Mouse (Mus musculus): ENCODE measurements around the gene Tex2.

DNA sequence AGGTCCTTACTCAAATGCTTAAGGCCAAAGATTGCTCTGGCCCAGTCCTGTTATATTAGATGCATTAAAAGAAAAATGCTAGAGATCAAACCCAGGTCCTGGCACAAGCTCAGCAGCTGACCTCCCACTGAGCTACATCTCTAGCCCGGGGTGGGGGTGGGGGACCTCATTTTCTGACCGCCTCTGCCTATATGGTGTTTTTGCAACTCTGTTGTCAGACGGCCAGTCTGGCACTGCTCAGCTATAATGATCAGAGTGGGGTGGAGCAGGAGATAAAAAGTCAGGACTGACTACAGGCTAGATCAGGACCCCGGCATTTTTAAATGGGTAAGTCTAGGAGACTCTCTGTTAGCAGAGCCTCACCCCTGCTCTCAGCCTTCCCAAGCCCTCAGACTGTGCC lies 94.8 kb downstream of the Tex2 start:
- no peak for TF ChIP-seq NRF1 (IDR thresholded peaks at IDR 0.05; ENCODE audit: low read depth, low read length)
- TF ChIP-seq TCF12 (IDR thresholded peaks at IDR 0.05; ENCODE audit: low read depth, low read length) = no peak
- no peak for TF ChIP-seq CTCF (conservative IDR thresholded peaks at IDR 0.05 in 1 of 2, IDR thresholded peaks at IDR 0.05 in 1 of 2; ENCODE audit: low read depth in 2 of 2, low read length in 2 of 2)
- TF ChIP-seq GABPA (IDR thresholded peaks at IDR 0.05; ENCODE audit: insufficient replicate concordance, low read depth, low read length) = no peak
- TF ChIP-seq POLR2A (IDR thresholded peaks at IDR 0.05; ENCODE audit: low read depth, low read length) = no peak
- TF ChIP-seq UBTF (IDR thresholded peaks at IDR 0.05; ENCODE audit: low read depth, low read length) = no peak
- no peak for TF ChIP-seq USF2 (conservative IDR thresholded peaks at IDR 0.05; ENCODE audit: low read depth, low read length)
- TF ChIP-seq ZNF384 (IDR thresholded peaks at IDR 0.05; ENCODE audit: low read depth, low read length) = no peak
- TF ChIP-seq TBP (conservative IDR thresholded peaks at IDR 0.05; ENCODE audit: low read depth, low read length) = no peak
- no peak for TF ChIP-seq ZMIZ1 (IDR thresholded peaks at IDR 0.05; ENCODE audit: low read depth, low read length)
- no peak for TF ChIP-seq ETS1 (conservative IDR thresholded peaks at IDR 0.05; ENCODE audit: low read depth, low read length)
- TF ChIP-seq E2F4 (IDR thresholded peaks at IDR 0.05; ENCODE audit: insufficient replicate concordance, low read depth, low read length) = no peak
- TF ChIP-seq MYC (IDR thresholded peaks at IDR 0.05; ENCODE audit: low read depth, low read length) = no peak
- no peak for TF ChIP-seq ELF1 (IDR thresholded peaks at IDR 0.05; ENCODE audit: low read depth, low read length)

Measured in CH12.LX (cell line).